Comparison of ENCODE assay signal across 8 mouse cellular contexts in genomic region chr4:62501964-62502732, GRCm38 (mm10). TPM values are rescaled to one million over a fixed set of nuclear protein-coding genes. Genes with fewer than 3 reads are reported as not detected.
A peak's percentile ranks its signal among the peaks of the same experiment; 100 is the strongest.
DNase-seq lines count a peak whose midpoint lies in the region; ATAC-seq and TF ChIP-seq lines count a peak whose summit lies in the region.

No protein-coding gene starts in this region.

- no peak for TF ChIP-seq POLR2A in ES-Bruce4 (IDR thresholded peaks at IDR 0.05; ENCODE audit: insufficient read depth, low read length)

- TF ChIP-seq EP300 in ES-Bruce4 (IDR thresholded peaks at IDR 0.05; ENCODE audit: insufficient read depth, low read depth, low read length) = peak; percentile 52; the same call in 1 of the 2 replicates
- TF ChIP-seq EP300 in heart, postnatal 0 days (IDR thresholded peaks at IDR 0.05; ENCODE audit: low read depth) = 0 out of 2 replicates have a peak, but pooled peaks have one; percentile 8
- TF ChIP-seq EP300 in stomach, postnatal 0 days (optimal IDR thresholded peaks at IDR 0.05) = no peak

- 3% methylated on average over 38 of the region's 38 CpGs for WGBS in forebrain, embryonic 12.5 days
- 1% methylated on average over 37 of the region's 38 CpGs for WGBS in heart, postnatal 0 days
- 2% methylated on average over 37 of the region's 38 CpGs for WGBS in liver, embryonic 16.5 days (ENCODE audit: insufficient replicate concordance)
- WGBS in neural tube, embryonic 12.5 days = 2% methylated on average over 38 of the region's 38 CpGs
- 3% methylated on average over 35 of the region's 38 CpGs for WGBS in stomach, postnatal 0 days

- H3K4me1 ChIP-seq in ES-Bruce4 (ENCODE audit: control insufficient read depth, insufficient read depth, low read length) = no peaks in the 10 kb centered on the region
- H3K4me1 ChIP-seq in forebrain, embryonic 12.5 days = peaks cover 8% of the 10 kb centered on the region
- H3K4me1 ChIP-seq in heart, postnatal 0 days (ENCODE audit: control insufficient read depth, insufficient read depth) = peaks cover 14% of the 10 kb centered on the region; the same call in 1 of the 2 replicates
- peaks cover 25% of the 10 kb centered on the region for H3K4me1 ChIP-seq in liver, embryonic 16.5 days (ENCODE audit: control insufficient read depth, low read depth, low read length)
- H3K4me1 ChIP-seq in neural tube, embryonic 12.5 days = peaks cover 5% of the 10 kb centered on the region
- peaks cover 7% of the 10 kb centered on the region; the same call in 1 of the 2 replicates for H3K4me1 ChIP-seq in stomach, postnatal 0 days (replicated peaks; ENCODE audit: control insufficient read depth, insufficient read depth)

- peak overlapping the region; percentile 72 for H3K4me2 ChIP-seq in forebrain, embryonic 12.5 days
- H3K4me2 ChIP-seq in heart, postnatal 0 days (ENCODE audit: low read depth, low read length) = peak overlapping the region; percentile 79
- peak overlapping the region; percentile 89 for H3K4me2 ChIP-seq in liver, embryonic 16.5 days (ENCODE audit: low read depth, low read length)
- peak overlapping the region; percentile 67 for H3K4me2 ChIP-seq in neural tube, embryonic 12.5 days (replicated peaks)
- H3K4me2 ChIP-seq in stomach, postnatal 0 days (replicated peaks; ENCODE audit: low read depth) = peak overlapping the region; percentile 66

- H3K36me3 ChIP-seq in ES-Bruce4 (ENCODE audit: control insufficient read depth, insufficient read depth, low read length, poor library complexity, severe bottlenecking) = no peaks in the 10 kb centered on the region
- H3K36me3 ChIP-seq in forebrain, embryonic 12.5 days (replicated peaks) = peaks cover 17% of the 10 kb centered on the region
- peaks cover 8% of the 10 kb centered on the region; the same call in 1 of the 2 replicates for H3K36me3 ChIP-seq in heart, postnatal 0 days (replicated peaks; ENCODE audit: control insufficient read depth, insufficient read depth, low read length)
- H3K36me3 ChIP-seq in liver, embryonic 16.5 days (ENCODE audit: control insufficient read depth, insufficient read depth) = peaks cover under 1% of the 10 kb centered on the region; the same call in 1 of the 2 replicates
- H3K36me3 ChIP-seq in neural tube, embryonic 12.5 days = peaks cover 15% of the 10 kb centered on the region
- peaks cover 9% of the 10 kb centered on the region for H3K36me3 ChIP-seq in stomach, postnatal 0 days (ENCODE audit: control insufficient read depth, insufficient read depth, low read length)

- H3K4me3 ChIP-seq in ES-Bruce4 (ENCODE audit: low read depth, low read length) = peak overlapping the region; percentile 74
- H3K4me3 ChIP-seq in forebrain, embryonic 12.5 days (replicated peaks) = peak overlapping the region; percentile 74
- H3K4me3 ChIP-seq in heart, postnatal 0 days (ENCODE audit: low read depth, low read length) = peak overlapping the region; percentile 70
- peak overlapping the region; percentile 81 for H3K4me3 ChIP-seq in liver, embryonic 16.5 days (ENCODE audit: low read depth, low read length)
- peak overlapping the region; percentile 56 for H3K4me3 ChIP-seq in neural tube, embryonic 12.5 days
- peak overlapping the region; percentile 72 for H3K4me3 ChIP-seq in stomach, postnatal 0 days (ENCODE audit: low read depth, low read length)

- TF ChIP-seq CTCF in ES-Bruce4 (IDR thresholded peaks at IDR 0.05; ENCODE audit: low read depth, low read length) = no peak
- TF ChIP-seq CTCF in heart, postnatal 0 days (IDR thresholded peaks at IDR 0.05; ENCODE audit: low read depth) = no peak
- 0 out of 2 replicates have a peak, but pooled peaks have one; percentile 2 for TF ChIP-seq CTCF in stomach, postnatal 0 days (IDR thresholded peaks at IDR 0.05; ENCODE audit: low read depth)

- peak; percentile 97 for ATAC-seq in forebrain, embryonic 12.5 days (ENCODE audit: low FRiP score)
- ATAC-seq in heart, postnatal 0 days (ENCODE audit: insufficient read depth, low read depth) = peak; percentile 96
- peak; percentile 90 for ATAC-seq in liver, embryonic 16.5 days (ENCODE audit: low read depth)
- peak; percentile 96 for ATAC-seq in neural tube, embryonic 12.5 days (ENCODE audit: low FRiP score, low read depth)
- ATAC-seq in stomach, postnatal 0 days (ENCODE audit: low FRiP score, low TSS enrichment) = peak; percentile 87

- peak; percentile 91 for DNase-seq in c-Kit-positive CD71-positive TER-119-positive erythroid progenitor cells, embryonic 14.5 days (ENCODE audit: low spot score)
- DNase-seq in heart, postnatal 0 days (ENCODE audit: low spot score) = peak; percentile 92
- peak; percentile 95 to 96 for DNase-seq in kidney, postnatal 4 days
- DNase-seq in stomach, postnatal 0 days (ENCODE audit: low spot score) = peak; percentile 93

- peak overlapping the region; percentile 32 for H3K9ac ChIP-seq in ES-Bruce4 (ENCODE audit: low read depth, poor library complexity, severe bottlenecking)
- peak overlapping the region; percentile 71 for H3K9ac ChIP-seq in forebrain, embryonic 12.5 days
- H3K9ac ChIP-seq in heart, postnatal 0 days (replicated peaks; ENCODE audit: low read depth, low read length) = peak overlapping the region; percentile 75
- H3K9ac ChIP-seq in liver, embryonic 16.5 days (ENCODE audit: low read depth, low read length) = peak overlapping the region; percentile 77
- H3K9ac ChIP-seq in neural tube, embryonic 12.5 days = peak overlapping the region; percentile 62
- peak overlapping the region; percentile 82 for H3K9ac ChIP-seq in stomach, postnatal 0 days (ENCODE audit: low read length)

- no peak overlapping the region for H3K27ac ChIP-seq in ES-Bruce4 (ENCODE audit: insufficient read depth, low read length)
- H3K27ac ChIP-seq in forebrain, embryonic 12.5 days = no peak overlapping the region
- H3K27ac ChIP-seq in heart, postnatal 0 days (ENCODE audit: low read depth) = peak overlapping the region; percentile 69
- peak overlapping the region; percentile 65 for H3K27ac ChIP-seq in liver, embryonic 16.5 days (ENCODE audit: low read length)
- H3K27ac ChIP-seq in neural tube, embryonic 12.5 days = no peak overlapping the region
- peak overlapping the region; percentile 91 for H3K27ac ChIP-seq in stomach, postnatal 0 days (replicated peaks)

- H3K27me3 ChIP-seq in ES-Bruce4 (ENCODE audit: control insufficient read depth, insufficient read depth, low read length, poor library complexity, severe bottlenecking) = no peaks in the 10 kb centered on the region
- no peaks in the 10 kb centered on the region for H3K27me3 ChIP-seq in forebrain, embryonic 12.5 days
- no peaks in the 10 kb centered on the region for H3K27me3 ChIP-seq in heart, postnatal 0 days (ENCODE audit: control insufficient read depth, insufficient read depth, low read length)
- no peaks in the 10 kb centered on the region for H3K27me3 ChIP-seq in liver, embryonic 16.5 days (ENCODE audit: control insufficient read depth, insufficient read depth, low read depth, low read length)
- H3K27me3 ChIP-seq in neural tube, embryonic 12.5 days (replicated peaks) = no peaks in the 10 kb centered on the region
- H3K27me3 ChIP-seq in stomach, postnatal 0 days (ENCODE audit: control insufficient read depth, insufficient read depth, low read length) = no peaks in the 10 kb centered on the region

- H3K9me3 ChIP-seq in ES-Bruce4 (replicated peaks; ENCODE audit: control insufficient read depth, insufficient read depth, low read length, poor library complexity, severe bottlenecking) = no peaks in the 10 kb centered on the region
- no peaks in the 10 kb centered on the region for H3K9me3 ChIP-seq in forebrain, embryonic 12.5 days
- no peaks in the 10 kb centered on the region for H3K9me3 ChIP-seq in heart, postnatal 0 days (replicated peaks; ENCODE audit: control insufficient read depth, low read length)
- H3K9me3 ChIP-seq in liver, embryonic 16.5 days (replicated peaks; ENCODE audit: control insufficient read depth, low read length) = no peaks in the 10 kb centered on the region
- no peaks in the 10 kb centered on the region for H3K9me3 ChIP-seq in neural tube, embryonic 12.5 days
- H3K9me3 ChIP-seq in stomach, postnatal 0 days (ENCODE audit: control insufficient read depth, low read length) = no peaks in the 10 kb centered on the region

RNA-seq across cellular contexts. Expression of gene Hdhd3, which starts 1.1 kb away (rescaled TPM):
- 0.51 and 0.75 TPM in 2 replicates for polyA plus RNA-seq in ES-Bruce4 (2011; ENCODE audit: insufficient read depth, insufficient read length, low read depth, missing spikeins)
- 7.7 and 9.5 TPM in 2 replicates for polyA plus RNA-seq in forebrain, embryonic 12.5 days (2016; fragmentation: Nextera tagmentation; extraction: Ambion mirVana)
- 2.0 and 17.8 TPM in 2 replicates for total RNA-seq in heart, postnatal 0 days (2014; rRNA removed; ENCODE audit: low replicate concordance)
- polyA plus RNA-seq in heart, postnatal 0 days (2015; fragmentation: Nextera tagmentation; extraction: Ambion mirVana) = 9.2 and 9.7 TPM in 2 replicates
- 9.0 and 9.5 TPM in 2 replicates for polyA plus RNA-seq in liver, embryonic 16.5 days (2015; fragmentation: Nextera tagmentation; extraction: Ambion mirVana)
- 14.6 and 14.8 TPM in 2 replicates for polyA plus RNA-seq in neural tube, embryonic 12.5 days (2016; fragmentation: Nextera tagmentation; extraction: Ambion mirVana)
- polyA plus RNA-seq in stomach, postnatal 0 days (2015; fragmentation: Nextera tagmentation; extraction: Ambion mirVana) = 23.5 and 26.0 TPM in 2 replicates

RNA-seq across cellular contexts. Expression of gene Alad, which starts 17.6 kb away (rescaled TPM):
- 26.9 and 37.3 TPM in 2 replicates for polyA plus RNA-seq in ES-Bruce4 (2011; ENCODE audit: insufficient read depth, insufficient read length, low read depth, missing spikeins)
- 67.5 and 74.1 TPM in 2 replicates for polyA plus RNA-seq in forebrain, embryonic 12.5 days (2016; fragmentation: Nextera tagmentation; extraction: Ambion mirVana)
- 61.1 and 82.4 TPM in 2 replicates for total RNA-seq in heart, postnatal 0 days (2014; rRNA removed; ENCODE audit: low replicate concordance)
- 62.1 and 65.7 TPM in 2 replicates for polyA plus RNA-seq in heart, postnatal 0 days (2015; fragmentation: Nextera tagmentation; extraction: Ambion mirVana)
- 516 and 530 TPM in 2 replicates for polyA plus RNA-seq in liver, embryonic 16.5 days (2015; fragmentation: Nextera tagmentation; extraction: Ambion mirVana)
- polyA plus RNA-seq in neural tube, embryonic 12.5 days (2016; fragmentation: Nextera tagmentation; extraction: Ambion mirVana) = 65.3 and 69.1 TPM in 2 replicates
- polyA plus RNA-seq in stomach, postnatal 0 days (2015; fragmentation: Nextera tagmentation; extraction: Ambion mirVana) = 161 and 178 TPM in 2 replicates

RNA-seq across cellular contexts. Expression of gene Bspry, which starts 22.3 kb away (rescaled TPM):
- polyA plus RNA-seq in ES-Bruce4 (2011; ENCODE audit: insufficient read depth, insufficient read length, low read depth, missing spikeins) = 18.5 and 18.9 TPM in 2 replicates
- polyA plus RNA-seq in forebrain, embryonic 12.5 days (2016; fragmentation: Nextera tagmentation; extraction: Ambion mirVana) = 0.92 and 1.3 TPM in 2 replicates
- 0.27 TPM in 1 of 2 replicates, not detected in the other for total RNA-seq in heart, postnatal 0 days (2014; rRNA removed; ENCODE audit: low replicate concordance)
- 0.15 and 0.19 TPM in 2 replicates for polyA plus RNA-seq in heart, postnatal 0 days (2015; fragmentation: Nextera tagmentation; extraction: Ambion mirVana)
- polyA plus RNA-seq in liver, embryonic 16.5 days (2015; fragmentation: Nextera tagmentation; extraction: Ambion mirVana) = 0.15 and 0.27 TPM in 2 replicates
- polyA plus RNA-seq in neural tube, embryonic 12.5 days (2016; fragmentation: Nextera tagmentation; extraction: Ambion mirVana) = 0.65 and 0.74 TPM in 2 replicates
- polyA plus RNA-seq in stomach, postnatal 0 days (2015; fragmentation: Nextera tagmentation; extraction: Ambion mirVana) = 32.5 and 38.1 TPM in 2 replicates

RNA-seq across cellular contexts. Expression of gene Pole3, which starts 22.7 kb away (rescaled TPM):
- polyA plus RNA-seq in ES-Bruce4 (2011; ENCODE audit: insufficient read depth, insufficient read length, low read depth, missing spikeins) = 32.3 and 34.0 TPM in 2 replicates
- polyA plus RNA-seq in forebrain, embryonic 12.5 days (2016; fragmentation: Nextera tagmentation; extraction: Ambion mirVana) = 113 and 115 TPM in 2 replicates
- 14.0 and 21.9 TPM in 2 replicates for total RNA-seq in heart, postnatal 0 days (2014; rRNA removed; ENCODE audit: low replicate concordance)
- 29.1 and 31.4 TPM in 2 replicates for polyA plus RNA-seq in heart, postnatal 0 days (2015; fragmentation: Nextera tagmentation; extraction: Ambion mirVana)
- 44.8 and 48.9 TPM in 2 replicates for polyA plus RNA-seq in liver, embryonic 16.5 days (2015; fragmentation: Nextera tagmentation; extraction: Ambion mirVana)
- 82.9 and 88.6 TPM in 2 replicates for polyA plus RNA-seq in neural tube, embryonic 12.5 days (2016; fragmentation: Nextera tagmentation; extraction: Ambion mirVana)
- 52.4 and 55.5 TPM in 2 replicates for polyA plus RNA-seq in stomach, postnatal 0 days (2015; fragmentation: Nextera tagmentation; extraction: Ambion mirVana)

RNA-seq across cellular contexts. Expression of gene 4933430I17Rik, which starts 23.0 kb away (rescaled TPM):
- 1.3 and 1.5 TPM in 2 replicates for polyA plus RNA-seq in ES-Bruce4 (2011; ENCODE audit: insufficient read depth, insufficient read length, low read depth, missing spikeins)
- 1.4 TPM in 2 replicates for polyA plus RNA-seq in forebrain, embryonic 12.5 days (2016; fragmentation: Nextera tagmentation; extraction: Ambion mirVana)
- not detected in 2 replicates for total RNA-seq in heart, postnatal 0 days (2014; rRNA removed; ENCODE audit: low replicate concordance)
- 0.16 and 0.25 TPM in 2 replicates for polyA plus RNA-seq in heart, postnatal 0 days (2015; fragmentation: Nextera tagmentation; extraction: Ambion mirVana)
- polyA plus RNA-seq in liver, embryonic 16.5 days (2015; fragmentation: Nextera tagmentation; extraction: Ambion mirVana) = 0.06 TPM in 2 replicates
- polyA plus RNA-seq in neural tube, embryonic 12.5 days (2016; fragmentation: Nextera tagmentation; extraction: Ambion mirVana) = 1.1 TPM in 2 replicates
- polyA plus RNA-seq in stomach, postnatal 0 days (2015; fragmentation: Nextera tagmentation; extraction: Ambion mirVana) = 0.18 and 0.35 TPM in 2 replicates

Comparison
In these comparisons a context has a peak if more than half of its experiments do, and no peak if none do; other contexts are left out.
1. H3K27ac ChIP-seq: peak in heart, postnatal 0 days (single experiment), liver, embryonic 16.5 days (single experiment) and stomach, postnatal 0 days (single experiment); none in ES-Bruce4 (single experiment), forebrain, embryonic 12.5 days (single experiment) and neural tube, embryonic 12.5 days (single experiment).
2. H3K9ac ChIP-seq: peak in every context shown above with its lines; median percentile 82 in stomach, postnatal 0 days; 77 in liver, embryonic 16.5 days; 75 in heart, postnatal 0 days; 71 in forebrain, embryonic 12.5 days; 62 in neural tube, embryonic 12.5 days; 32 in ES-Bruce4.
3. Peak in every context shown above with its lines, with median percentiles within 50 percentile points of each other: H3K4me3 ChIP-seq, DNase-seq, ATAC-seq and H3K4me2 ChIP-seq.